Mouse (Mus musculus) skeletal muscle tissue, adult 2 months (tissue): ENCODE measurements around the gene Pbld1.
"Not testable (repeated sequence)": the region's sequence is repeated elsewhere in the genome, so short reads cannot be mapped to it uniquely, and the experiment has no call there.

ENCODE experiments used
- DNase-seq: peaks from one replicate; pipeline ENCODE4 v3.0.0-alpha.2; 2012; ENCODE audit warnings: low read depth, low spot score

Pbld1 gene

DNA sequence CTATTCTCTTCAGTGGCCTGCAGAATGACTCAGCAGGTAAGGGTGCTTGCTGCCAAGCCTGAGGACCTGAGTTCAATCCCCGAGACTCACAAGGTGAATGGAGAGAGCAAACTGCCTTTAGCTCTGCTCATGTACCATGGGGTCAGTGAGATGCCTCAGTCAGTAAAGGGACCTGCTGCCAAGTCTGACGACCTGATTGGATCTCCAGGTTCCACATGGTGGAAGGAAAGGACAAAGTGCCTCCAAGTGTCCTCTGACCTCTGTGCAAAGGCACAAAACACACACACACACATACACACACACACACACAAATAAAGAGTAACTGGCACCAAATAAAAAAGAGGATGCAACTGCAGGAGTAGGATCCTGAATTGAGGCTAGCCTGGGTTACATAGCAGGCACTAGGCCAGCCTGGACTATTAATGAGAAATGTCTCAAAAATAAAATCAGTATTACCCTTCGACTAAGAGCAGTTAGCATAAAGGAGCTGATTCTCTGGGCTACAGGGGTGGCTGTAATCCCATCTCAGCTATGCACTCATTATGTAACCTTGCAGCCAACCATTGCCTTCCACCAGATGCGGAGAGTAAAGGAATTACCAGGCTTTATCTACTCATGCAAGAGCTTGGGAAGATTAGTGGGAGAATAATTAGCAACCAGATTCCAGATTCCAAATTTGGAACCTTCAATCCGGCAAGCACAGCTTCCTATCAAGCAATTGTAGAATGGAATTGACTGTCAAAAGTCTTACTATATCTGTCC is 19.9 kb upstream of the Pbld1 start:
- DNase-seq: no peak

GRCm38 (mm10) chr10:63043154-63043553 is 16.8 kb upstream of the Pbld1 start:
- DNase-seq: no peak

- no peak for DNase-seq
Measured at GRCm38 (mm10) chr10:63047751-63048150, 12.2 kb upstream of the Pbld1 start.

GRCm38 (mm10) chr10:63049106-63049505 is 10.9 kb upstream of the Pbld1 start:
- DNase-seq: no peak

DNA sequence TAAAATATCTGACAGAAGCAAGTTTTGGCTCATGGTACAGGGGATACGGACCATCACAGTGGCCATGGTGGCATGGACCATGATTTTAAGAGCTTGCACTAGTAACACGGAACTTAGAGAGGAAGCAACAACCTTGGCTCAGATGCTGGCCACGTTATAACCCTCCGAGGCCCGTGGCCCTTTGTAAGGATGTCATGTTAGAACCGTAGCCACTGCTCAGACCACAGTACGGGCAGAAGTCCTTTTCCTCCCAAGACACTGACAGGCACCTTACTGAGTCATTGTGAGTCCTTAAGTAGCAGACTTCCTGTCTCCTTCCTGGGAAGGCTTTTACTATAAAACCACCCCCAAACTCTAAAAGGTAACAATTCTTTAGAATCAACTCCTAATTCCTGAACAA is 8.7 kb upstream of the Pbld1 start:
- no peak for DNase-seq

DNA sequence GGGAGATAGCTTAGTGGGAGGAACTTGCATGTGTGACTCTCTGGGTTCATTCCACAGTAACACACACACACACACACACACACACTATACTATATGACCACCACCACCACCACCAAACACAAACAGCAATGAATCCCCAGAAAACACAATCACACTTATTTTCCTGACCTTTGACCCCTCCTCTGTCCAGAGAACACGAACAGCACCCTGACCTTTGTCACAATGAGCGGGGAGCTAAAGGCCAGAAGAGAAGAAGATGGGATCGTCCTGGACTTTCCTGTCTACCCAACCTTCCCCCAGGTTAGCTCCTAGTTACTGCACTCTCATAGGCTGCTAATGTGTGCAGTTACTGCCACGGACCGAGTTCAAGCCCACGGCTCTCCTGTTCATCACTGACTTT is 8.0 kb upstream of the Pbld1 start:
- DNase-seq: no peak

DNA sequence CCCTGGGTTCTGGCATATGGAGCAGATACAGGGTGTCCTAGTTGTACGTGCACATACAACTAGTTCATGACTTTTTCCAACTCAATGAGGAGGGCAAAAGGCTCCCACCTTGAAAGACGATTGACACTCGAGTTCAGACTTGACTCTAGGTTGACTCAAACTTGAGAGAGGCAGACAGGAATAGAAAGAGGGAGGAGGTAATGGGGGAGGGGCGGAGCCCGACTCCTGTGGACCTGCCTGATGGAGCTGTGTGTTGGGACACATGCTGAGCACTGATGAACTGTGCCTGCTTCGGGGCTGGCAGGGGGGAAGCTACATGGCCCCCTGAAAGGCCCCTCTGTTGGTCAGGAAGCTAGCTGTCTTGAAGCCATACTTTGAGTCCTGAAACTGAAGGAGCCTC is 7.0 kb upstream of the Pbld1 start:
- no peak for DNase-seq

DNA sequence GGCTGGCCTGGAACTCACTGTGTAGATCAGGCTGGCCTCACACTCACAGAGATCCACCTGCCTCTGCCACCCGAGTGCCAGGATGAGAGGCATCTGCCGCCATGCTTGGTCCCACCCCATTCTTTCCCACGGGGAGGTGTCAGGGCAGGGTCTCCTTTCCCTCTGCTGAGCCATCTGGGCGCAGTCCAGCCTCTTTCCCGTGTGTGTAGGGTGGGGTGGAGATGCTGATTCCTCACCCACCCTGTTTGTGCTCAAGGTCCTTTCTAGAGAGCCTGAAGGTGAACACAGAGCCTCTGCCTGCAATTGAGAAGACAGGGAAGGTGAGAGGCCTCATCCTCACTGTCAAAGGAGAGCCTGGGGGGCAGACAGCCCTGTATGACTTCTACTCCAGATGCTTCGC is 5.9 kb upstream of the Pbld1 start:
- DNase-seq: not testable (repeated sequence)

DNA sequence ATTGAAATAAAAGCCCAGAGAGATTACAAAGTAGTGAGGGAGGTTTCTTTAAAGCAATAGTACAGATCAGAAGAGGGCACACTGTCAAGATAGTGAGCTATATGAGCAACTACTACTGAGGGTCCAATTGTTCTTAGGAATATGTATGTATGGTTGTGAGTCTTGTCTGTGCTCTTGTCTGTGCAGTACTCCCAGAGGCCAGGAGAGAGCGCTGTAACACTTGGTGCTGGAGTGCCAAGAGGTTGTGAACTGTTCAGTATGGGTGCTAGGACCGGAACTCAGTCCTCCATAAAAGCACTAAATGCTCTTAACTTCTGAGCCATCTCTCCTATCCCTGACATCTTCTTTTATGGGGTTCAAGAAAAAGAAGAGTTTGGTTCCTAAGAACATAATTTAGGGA is 5.4 kb upstream of the Pbld1 start:
- no peak for DNase-seq

DNA sequence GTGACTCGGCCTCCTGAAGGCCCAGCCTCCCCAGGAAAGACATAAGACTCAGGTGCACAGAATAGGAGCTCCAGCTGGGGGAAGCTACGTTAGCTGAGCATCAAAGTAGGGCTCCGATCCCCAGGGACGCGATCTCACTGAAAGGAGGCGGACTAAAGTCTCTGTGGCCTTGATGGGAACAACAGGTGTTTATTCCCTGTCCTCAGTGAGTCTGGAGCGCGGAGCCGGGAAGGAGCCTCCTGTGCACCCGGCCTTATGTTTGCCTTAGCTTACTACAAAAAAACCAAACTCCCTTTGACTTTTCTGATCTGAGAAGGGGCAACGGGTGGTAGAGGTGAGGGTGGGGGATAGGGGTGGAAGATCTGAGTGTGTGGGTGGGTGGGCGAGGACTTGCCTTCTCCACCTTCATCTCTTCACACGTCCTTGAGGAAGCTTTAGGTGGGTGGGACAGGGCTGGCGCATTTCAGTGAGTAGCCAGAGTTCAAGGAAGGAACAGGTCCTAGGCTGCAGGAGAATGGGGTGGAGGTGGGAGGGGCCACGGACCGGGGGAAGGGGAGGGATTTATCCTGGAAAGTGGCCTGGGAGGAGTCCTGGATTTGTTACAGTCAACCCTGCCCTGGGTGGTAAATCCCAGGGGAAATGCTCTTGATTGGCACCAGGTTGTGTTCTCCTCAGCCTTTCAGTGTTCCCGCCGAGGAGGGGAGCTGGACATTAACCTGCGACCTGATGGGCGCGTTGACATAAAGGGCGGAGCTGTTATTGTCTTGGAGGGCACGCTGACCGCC is 2.8 kb upstream of the Pbld1 start:
- peak; percentile 7 for DNase-seq

DNA sequence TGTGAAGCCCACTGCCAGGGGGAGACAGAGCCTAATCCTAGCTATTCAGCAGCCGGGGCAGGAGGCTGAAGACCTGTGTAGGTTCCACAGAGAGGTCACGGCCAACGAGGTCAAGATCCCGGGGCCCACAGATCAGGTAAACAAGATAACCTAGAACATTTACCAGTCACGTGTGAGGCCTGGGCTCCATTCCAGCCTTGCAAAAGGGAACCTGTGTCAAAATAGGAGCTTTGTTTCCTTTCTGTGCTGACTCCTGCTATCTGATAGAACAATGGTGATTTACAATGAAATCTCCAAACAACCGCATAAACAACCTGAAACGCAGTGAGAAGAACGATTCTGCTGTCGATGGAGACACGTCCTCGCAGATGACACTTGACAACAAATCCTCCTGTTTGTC is 444 bp downstream of the Pbld1 start:
- no peak for DNase-seq

GRCm38 (mm10) chr10:63061266-63061665 is 1.3 kb downstream of the Pbld1 start:
- no peak for DNase-seq

DNA sequence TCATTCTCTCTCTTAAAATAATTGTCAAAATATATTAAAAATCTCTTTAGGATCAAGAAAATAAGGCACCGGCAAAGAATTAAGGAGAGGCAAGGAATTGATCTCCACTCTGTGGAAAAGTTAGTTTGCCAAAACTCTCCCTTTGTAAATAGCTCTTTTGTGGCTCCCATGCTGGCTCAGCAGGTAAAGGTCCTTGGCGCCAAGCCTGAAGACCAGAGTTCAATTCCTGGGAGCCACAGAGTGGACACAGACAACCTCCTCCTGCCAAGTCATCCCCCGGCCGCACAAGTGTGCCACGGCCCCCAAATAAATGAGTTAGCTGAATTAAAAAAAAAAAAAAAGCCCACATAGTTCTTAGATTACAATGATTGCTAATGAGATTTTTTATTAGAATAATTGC is 2.7 kb downstream of the Pbld1 start:
- DNase-seq: no peak

GRCm38 (mm10) chr10:63063365-63063764 is 3.4 kb downstream of the Pbld1 start:
- no peak for DNase-seq

GRCm38 (mm10) chr10:63064516-63064915 is 4.6 kb downstream of the Pbld1 start:
- DNase-seq: no peak

GRCm38 (mm10) chr10:63065561-63065960 is 5.6 kb downstream of the Pbld1 start:
- no peak for DNase-seq

GRCm38 (mm10) chr10:63065988-63066387 is 6.0 kb downstream of the Pbld1 start:
- DNase-seq: peak; percentile 67

DNA sequence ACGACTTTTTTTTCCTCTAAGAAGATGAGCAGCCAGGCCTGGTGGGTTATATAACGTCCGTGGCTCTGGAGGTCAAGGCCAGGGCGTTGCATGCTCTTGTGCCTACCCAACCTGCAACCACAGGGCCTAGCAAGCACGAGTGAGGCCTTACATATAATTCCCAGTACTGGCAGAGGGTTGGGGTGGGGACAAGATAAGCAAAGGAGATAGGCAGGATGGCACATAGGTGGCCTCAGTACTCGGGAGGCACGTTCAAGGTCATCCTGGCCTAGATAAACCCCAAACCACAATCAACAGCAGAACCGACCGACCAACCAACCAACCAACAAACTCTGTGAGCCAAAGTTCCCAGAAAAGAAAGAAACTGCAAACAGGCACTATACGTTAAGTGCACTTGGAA is 26.3 kb downstream of the Pbld1 start:
- DNase-seq: no peak

- no peak for DNase-seq
Measured at GRCm38 (mm10) chr10:63089103-63089757, 29.3 kb downstream of the Pbld1 start.

GRCm38 (mm10) chr10:63089758-63090571 is 30.0 kb downstream of the Pbld1 start:
- no peak for DNase-seq

GRCm38 (mm10) chr10:63091915-63092314 is 32.0 kb downstream of the Pbld1 start:
- no peak for DNase-seq
